Mouse (Mus musculus) lung, adult 2 months (tissue): Measurements from ENCODE around the gene Ly75.

ENCODE experiments used
- CTCF ChIP-seq: fragments of 200-500 bp; IDR thresholded peaks from 2 replicates; pipeline ENCODE4 v1.5.1; 2011; ENCODE audit warnings: mild to moderate bottlenecking, low read length, control low read depth; ENCODE audit not compliant: insufficient read depth
- POLR2A ChIP-seq: fragments of 200-500 bp; IDR thresholded peaks from 2 replicates; pipeline ENCODE4 v1.6.1; 2011; ENCODE audit warnings: low read depth, mild to moderate bottlenecking, control low read depth, low read length, borderline replicate concordance; ENCODE audit errors: extremely low read depth

- TF ChIP-seq POLR2A (no peak), CTCF (no peak)
Measured at GRCm38 (mm10) chr2:60377260-60377659, 5.8 kb downstream of the Ly75 start.
